Mouse (Mus musculus) layer of hippocampus, adult 11-12 months (tissue): ENCODE results near the gene Heatr3.

Experiments used
- DNase-seq: peaks from one replicate; pipeline ENCODE4 v3.0.0; 2022; ENCODE audit warnings: low spot score

Heatr3 gene

GRCm38 (mm10) chr8:88137748-88138484 lies at the start of gene Heatr3:
Heatr3 (plus strand) TSS chr8:88137855.
- peak; percentile 96 for DNase-seq

DNA sequence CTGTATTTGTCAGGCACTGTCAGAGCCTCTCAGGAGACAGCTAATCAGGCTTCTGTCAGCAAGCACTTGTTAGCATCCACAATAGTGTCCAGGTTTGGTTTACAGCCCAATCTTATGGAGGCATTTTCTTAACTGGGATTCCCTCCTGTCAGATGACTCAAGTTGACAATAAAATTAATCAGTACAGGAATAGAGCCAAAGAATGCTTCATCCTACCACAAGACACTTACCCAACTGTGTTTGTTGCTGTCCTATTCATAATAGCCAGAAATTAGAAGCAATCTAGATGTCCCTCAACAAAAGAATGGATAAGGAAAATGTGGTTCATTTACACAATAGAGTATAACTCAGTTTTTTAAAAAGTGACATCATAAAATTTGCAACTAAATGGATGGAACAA lies 49.6 kb upstream of the Heatr3 start:
- DNase-seq: no peak

GRCm38 (mm10) chr8:88091661-88092060 lies 46.0 kb upstream of the Heatr3 start:
- DNase-seq: no peak

DNA sequence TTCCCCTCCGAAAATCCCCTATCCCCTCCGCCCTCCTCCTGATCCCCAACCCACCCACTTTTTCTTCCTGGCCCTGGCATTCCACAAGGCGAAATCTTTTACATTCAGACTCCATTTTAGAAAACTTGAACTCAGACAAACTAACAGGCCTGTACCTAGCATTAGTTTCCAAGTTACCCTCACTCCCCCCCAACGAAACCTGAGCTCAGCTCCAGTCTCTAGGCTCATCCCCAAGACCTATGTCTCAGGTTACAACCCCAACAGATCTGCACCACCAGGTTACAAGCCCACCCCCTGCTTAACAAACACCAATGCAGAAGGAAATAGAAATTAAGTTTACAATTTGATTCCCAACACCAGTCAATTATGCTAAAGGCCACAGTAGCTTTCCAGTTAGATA lies 44.3 kb upstream of the Heatr3 start:
- no peak for DNase-seq

GRCm38 (mm10) chr8:88098856-88099255 lies 38.8 kb upstream of the Heatr3 start:
- no peak for DNase-seq

DNA sequence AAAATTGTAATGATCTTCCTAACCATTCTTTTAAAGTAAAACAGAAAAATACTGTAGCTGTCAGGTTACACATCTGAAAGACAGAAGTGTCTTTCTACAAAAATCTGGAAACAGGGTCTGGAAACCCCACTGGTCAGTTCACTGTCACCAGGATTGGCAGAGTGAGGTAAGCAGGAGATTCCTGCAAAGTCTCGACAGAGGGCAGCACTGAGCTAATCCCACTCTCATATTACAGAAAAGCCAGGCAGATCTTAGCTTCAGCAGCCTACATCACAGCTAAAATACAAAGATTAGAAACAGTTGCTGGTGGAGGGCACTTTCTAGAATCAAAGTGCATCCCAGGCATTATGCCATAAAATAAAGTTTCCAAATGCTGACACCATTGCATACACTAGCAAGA lies 38.1 kb upstream of the Heatr3 start:
- peak; percentile 38 for DNase-seq

DNA sequence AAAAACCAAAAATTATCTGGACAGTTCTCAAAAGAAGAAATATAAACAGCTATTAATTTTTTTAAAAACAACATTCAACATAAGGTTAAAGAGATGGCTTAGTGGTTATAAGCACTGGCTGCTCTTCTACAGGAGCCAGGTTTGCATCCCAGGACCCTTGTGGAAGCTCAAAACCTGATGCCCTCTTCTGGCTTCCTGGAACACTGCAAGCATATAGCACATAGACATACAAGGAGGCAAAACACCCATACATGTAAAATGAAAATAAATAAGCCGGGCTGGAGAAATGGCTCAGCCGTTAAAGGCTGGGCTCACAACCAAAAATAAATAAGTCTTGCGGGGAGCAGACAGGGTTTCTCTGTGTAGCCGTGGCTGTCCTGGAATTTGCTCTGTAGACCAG lies 28.4 kb upstream of the Heatr3 start:
- DNase-seq: no peak

DNA sequence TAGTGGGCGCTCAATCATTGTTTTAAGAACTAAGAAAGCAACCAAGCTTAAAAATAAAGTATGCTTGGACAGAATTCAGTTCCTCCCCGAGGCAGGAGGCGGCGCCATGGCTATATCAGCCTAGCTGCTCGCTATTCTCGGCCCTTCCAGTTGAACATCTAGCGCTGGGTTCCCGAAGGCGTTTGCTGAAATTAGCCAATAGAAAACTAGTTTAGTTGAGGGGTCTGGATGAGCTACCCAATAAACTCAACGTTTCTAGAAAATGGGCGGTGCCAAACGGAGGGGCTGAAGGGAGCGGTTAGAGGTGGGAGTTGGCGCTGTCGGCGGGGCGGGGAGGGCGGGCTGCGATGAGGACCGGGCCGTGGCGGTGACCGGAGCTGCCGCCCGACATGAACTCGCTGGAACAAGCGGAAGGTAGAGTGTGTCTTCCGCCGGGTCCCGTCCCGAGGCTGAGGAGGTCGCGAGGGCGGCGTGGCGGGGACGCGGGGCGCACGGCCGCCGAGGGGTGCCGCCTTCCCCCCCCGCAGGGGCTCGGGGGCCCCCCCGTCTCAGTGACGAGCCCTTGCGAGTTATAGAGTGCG lies 19.1 kb upstream of the Heatr3 start, which contains the start of gene Cnep1r1:
Gene Cnep1r1 (plus strand): TSS at position 314 of the 581 bp plus-strand sequence.
- peak; percentile 96 for DNase-seq

GRCm38 (mm10) chr8:88119076-88119475 lies 18.6 kb upstream of the Heatr3 start:
- no peak for DNase-seq

- no peak for DNase-seq
Measured at GRCm38 (mm10) chr8:88124850-88125249, 12.8 kb upstream of the Heatr3 start.

DNA sequence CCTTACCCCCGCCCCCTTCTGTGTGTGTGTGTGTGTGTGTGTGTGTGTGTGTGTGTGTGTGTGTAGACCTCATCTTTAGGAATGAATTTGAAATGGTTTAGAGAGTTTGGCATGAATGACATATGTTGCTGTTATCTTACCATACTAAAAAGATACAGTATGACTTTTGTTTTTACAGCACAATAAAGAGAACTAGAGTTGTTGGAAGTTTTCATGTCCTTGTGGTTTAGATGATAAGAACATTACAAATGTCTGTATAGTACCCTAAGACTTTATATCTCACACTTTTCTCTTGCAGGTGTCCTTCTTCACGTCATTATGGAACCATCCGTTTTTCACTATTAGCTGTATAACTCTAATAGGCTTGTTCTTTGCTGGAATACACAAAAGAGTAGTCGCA lies 8.3 kb upstream of the Heatr3 start:
- no peak for DNase-seq

GRCm38 (mm10) chr8:88130754-88131317 lies 6.8 kb upstream of the Heatr3 start:
- DNase-seq: no peak

DNA sequence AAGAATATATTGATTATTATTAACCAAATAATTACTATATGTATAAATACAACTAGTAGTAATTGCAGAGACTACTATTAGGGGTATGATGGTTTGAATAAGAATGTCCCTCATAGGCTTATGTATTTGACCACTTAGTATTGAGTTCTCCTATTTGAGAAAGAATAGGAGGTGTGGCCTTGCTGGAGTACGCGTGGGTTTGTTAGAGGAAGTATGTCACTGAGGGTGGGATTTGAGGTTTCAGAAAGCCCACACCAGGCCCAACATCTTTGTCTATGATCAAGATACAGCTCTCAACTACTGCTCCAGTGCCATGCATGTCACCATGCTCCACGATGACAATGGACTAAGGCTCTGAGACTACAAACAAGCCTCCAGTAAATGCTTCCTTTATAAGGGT lies 1.6 kb downstream of the Heatr3 start:
- DNase-seq: no peak

GRCm38 (mm10) chr8:88141629-88142028 lies 4.0 kb downstream of the Heatr3 start:
- DNase-seq: no peak

- no peak for DNase-seq
Measured at GRCm38 (mm10) chr8:88144041-88144440, 6.4 kb downstream of the Heatr3 start.

GRCm38 (mm10) chr8:88150910-88151371 lies 13.3 kb downstream of the Heatr3 start:
- DNase-seq: no peak

- no peak for DNase-seq
Measured at GRCm38 (mm10) chr8:88160237-88160995, 22.8 kb downstream of the Heatr3 start.

GRCm38 (mm10) chr8:88161439-88161838 lies 23.8 kb downstream of the Heatr3 start:
- DNase-seq: peak; percentile 71

- no peak for DNase-seq
Measured at GRCm38 (mm10) chr8:88175264-88175663, 37.6 kb downstream of the Heatr3 start.

DNA sequence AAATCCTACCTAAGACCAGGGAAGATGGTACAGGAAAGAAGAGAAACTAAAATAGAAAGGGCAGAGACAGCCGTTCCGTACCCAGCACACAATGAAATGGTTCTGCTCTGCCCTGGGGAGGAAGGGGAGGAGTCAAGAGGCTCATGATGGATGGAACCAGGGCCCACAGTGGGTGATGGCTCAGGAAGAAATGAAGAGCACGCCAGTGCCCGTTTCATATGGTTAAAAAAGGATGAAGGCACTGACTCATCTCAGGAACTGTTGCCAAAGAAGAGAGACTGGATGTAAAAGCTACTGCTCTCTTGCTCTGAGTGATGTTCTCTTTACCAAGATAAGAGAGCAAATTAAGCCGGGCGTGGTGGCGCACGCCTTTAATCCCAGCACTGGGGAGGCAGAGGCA lies 39.6 kb downstream of the Heatr3 start:
- no peak for DNase-seq

GRCm38 (mm10) chr8:88183121-88183520 lies 45.5 kb downstream of the Heatr3 start:
- no peak for DNase-seq

DNA sequence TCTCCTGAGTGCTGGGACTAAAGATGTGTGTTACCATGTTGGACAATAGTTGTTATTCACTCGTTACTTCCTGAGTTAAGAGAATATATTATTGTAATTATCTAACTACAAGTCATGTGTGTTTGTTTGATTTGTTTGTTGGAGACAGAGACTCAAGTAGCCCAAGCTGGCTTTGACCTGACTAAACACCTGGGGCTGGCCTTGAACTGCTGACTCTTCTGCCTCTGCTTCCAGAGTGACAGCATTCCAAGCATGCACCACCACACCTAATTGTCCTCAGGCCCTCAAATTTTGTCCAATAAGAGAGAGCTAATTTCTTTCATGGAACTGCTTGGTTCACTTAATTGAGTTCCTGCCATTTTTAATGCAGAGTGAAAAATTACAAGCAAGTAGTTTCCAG lies 47.3 kb downstream of the Heatr3 start:
- no peak for DNase-seq

- DNase-seq: no peak
Measured at GRCm38 (mm10) chr8:88185716-88186115, 48.1 kb downstream of the Heatr3 start.
